Mouse (Mus musculus) bone marrow macrophage, adult 2 months (primary cell): Measurements from ENCODE around the gene Nek8. TPM values are rescaled to one million over a fixed set of nuclear protein-coding genes. Genes with fewer than 3 reads are reported as not detected.
A peak's percentile ranks its signal among the peaks of the same experiment; 100 is the strongest.
"Not testable (repeated sequence)": the region's sequence is repeated elsewhere in the genome, so short reads cannot be mapped to it uniquely, and the experiment has no call there.

ENCODE experiments used
- H3K27ac ChIP-seq: 2 replicates; pipeline ENCODE4 v1.5.1; 2012; ENCODE audit warnings: low read depth, low read length; ENCODE audit not compliant: insufficient read depth
- H3K4me1 ChIP-seq: 2 replicates; pipeline ENCODE4 v1.6.1; 2012; ENCODE audit warnings: low read length; ENCODE audit not compliant: control insufficient read depth, insufficient read depth
- H3K4me3 ChIP-seq: 2 replicates; pipeline ENCODE4 v1.5.1; 2012; ENCODE audit warnings: mild to moderate bottlenecking, low read length, moderate library complexity; ENCODE audit not compliant: insufficient read depth
- CTCF ChIP-seq: IDR thresholded peaks from 2 replicates; pipeline ENCODE4 v1.5.1; 2012; ENCODE audit warnings: low read depth, mild to moderate bottlenecking, low read length, moderate library complexity
- POLR2A ChIP-seq: IDR thresholded peaks from 2 replicates; pipeline ENCODE4 v1.6.1; 2012; ENCODE audit warnings: mild to moderate bottlenecking, low read depth, low read length, borderline replicate concordance
- polyA plus RNA-seq: library from polyadenylated mRNA; stranded (reverse); fragments of >200 nt; gene quantifications from 2 replicates; pipeline ENCODE4 v1.2.4, GENCODE M21; 2012; ENCODE audit not compliant: missing spikeins, insufficient read depth, insufficient read length

The Nek8 gene
- polyA plus RNA-seq, 1 experiment, result 5.2 TPM

DNA sequence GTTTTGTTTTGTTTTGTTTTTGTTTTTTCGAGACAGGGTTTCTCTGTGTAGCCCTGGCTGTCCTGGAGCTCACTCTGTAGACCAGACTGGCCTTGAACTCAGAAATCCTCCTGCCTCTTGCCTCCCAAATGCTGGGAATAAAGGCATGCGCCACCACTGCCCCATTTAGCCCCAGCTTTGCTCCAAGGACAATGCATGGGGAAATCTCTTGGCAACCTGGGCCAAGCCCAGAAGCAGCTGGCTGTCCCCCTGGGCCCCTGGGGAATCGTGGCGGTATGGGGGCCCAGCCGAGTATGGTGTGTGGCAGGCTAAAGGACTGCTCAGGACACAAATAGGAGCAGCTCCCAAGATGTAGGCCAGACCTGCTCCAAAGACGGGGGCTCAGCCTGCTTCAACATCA, 27.8 kb upstream of the Nek8 start:
- TF ChIP-seq POLR2A (no peak), CTCF (no peak)
- Histone ChIP-seq H3K27ac (no peak overlapping the region), H3K4me1 (no peaks in the 10 kb centered on the region), H3K4me3 (no peak overlapping the region)

DNA sequence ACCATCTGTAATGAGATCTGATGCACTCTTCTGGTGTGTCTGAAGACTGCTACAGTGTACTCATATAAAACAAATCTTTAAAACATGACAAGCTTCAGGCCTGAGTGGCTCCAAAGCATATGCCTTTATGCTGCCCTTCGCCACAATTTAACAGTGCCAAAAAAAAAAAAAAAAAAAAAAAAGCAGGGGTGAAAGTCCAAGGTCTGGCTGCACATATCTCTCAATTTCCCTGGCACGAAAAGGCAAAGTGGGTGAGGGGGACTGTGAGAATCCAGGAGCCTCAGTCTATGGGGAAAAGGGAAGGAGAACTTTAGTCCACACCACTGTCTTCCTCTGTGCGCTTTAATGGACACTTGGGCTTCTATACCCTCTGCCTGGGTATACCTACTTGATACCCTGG, 25.9 kb upstream of the Nek8 start:
- Histone ChIP-seq H3K27ac (no peak overlapping the region), H3K4me3 (no peak overlapping the region), H3K4me1 (no peaks in the 10 kb centered on the region)
- TF ChIP-seq CTCF (no peak), POLR2A (no peak)

DNA sequence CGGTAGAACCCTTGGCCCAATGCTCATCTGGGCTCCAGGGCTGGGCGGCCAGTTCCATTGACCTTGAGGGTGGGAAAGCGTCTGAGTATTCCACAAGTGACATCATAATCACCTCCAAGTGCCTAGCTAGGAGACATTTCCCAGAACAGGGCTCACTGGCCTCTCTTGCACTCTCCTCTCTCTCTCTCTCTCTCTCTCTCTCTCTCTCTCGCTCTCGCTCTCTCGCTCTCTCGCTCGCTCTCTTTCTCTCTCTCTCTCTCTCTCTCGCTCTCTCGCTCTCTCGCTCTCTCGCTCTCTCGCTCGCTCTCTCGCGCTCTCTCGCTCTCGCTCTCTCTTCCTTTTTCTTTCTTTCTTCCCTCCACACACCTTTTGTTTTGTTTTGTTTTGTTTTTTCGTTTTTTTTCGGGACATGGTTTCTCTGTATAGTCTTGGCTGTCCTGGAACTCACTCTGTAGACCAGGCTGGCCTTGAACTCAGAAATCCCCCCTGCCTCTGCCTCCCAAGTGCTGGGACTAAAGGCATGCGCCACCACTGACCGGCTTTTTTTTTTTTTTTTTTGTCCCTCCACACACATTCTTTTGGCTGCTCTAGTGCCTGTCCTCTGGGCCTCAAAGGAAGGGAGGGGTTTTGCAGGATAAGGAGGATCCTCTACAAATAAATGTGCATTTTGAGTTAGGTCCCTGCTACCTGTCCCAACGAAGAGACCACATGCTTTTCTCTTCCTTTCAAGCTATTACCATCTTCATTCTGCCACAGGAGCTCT, 18.8 kb upstream of the Nek8 start:
- H3K4me3 ChIP-seq, result no peak overlapping the region
- H3K4me1 ChIP-seq, result peaks cover 10% of the 10 kb centered on the region
- TF ChIP-seq CTCF (no peak), POLR2A (no peak)
- no peak overlapping the region for H3K27ac ChIP-seq

DNA sequence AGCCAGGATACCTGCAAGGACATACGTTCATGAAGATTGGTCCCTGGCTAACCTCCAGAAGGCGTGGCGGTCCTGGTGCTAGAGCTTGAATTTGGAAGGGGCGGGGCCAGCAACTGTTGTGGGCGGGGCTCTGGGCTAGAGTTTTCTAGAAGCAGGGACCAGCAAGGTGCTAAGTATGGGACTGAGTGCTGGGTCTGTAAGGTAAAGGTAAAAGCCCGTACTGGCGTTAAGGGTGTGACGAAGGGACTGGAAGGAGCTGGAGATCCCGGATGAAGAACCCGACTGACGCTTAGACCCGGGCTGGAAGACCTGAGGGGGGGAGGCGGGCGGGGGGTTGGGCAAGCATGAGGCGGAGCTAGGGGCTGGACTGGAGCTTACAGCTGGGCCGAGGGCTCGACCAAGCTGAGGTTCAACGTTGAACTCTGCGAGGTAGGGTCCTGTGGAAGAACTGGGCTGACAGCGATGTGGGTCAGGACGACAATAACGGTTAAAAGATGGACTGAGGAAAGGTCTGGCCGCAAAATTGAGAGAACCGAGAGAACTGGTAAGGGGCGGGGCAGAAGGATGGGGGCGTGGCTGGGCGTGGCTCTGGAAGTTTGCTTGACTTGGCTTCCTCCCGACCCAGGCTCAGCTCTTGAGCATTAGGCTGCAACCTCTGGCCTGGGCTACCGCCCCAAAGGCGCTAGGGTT, 18.1 kb upstream of the Nek8 start:
- Histone ChIP-seq H3K27ac (no peak overlapping the region), H3K4me1 (peaks cover 12% of the 10 kb centered on the region), H3K4me3 (peak overlapping the region; percentile 51)
- TF ChIP-seq CTCF (no peak), POLR2A (no peak)

DNA sequence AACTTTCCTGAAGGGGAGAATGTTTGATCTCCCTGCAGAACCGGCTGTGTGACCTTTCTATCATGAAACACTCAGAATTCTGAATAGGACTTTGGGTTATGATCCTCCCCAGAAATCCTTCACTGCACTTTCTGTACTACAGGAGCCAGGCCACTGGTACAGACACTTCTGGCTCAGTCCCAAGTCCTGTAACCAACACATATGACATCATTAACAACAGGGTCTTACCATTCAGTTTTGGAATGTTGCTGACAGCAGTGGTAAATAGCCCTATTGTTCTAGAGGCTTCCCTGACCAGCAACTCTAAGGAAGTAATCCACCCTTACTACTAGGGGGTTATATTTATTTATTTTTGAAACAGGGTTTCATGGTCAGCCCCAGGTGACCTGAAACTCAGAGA, 16.6 kb upstream of the Nek8 start, which contains the start of gene Proca1:
Proca1 (plus strand) TSS at position 280 of the 400 bp plus-strand sequence.
- TF ChIP-seq CTCF (no peak), POLR2A (no peak)
- Histone ChIP-seq H3K4me3 (no peak within 1 kb of the TSS), H3K4me1 (peaks cover 14% of the 10 kb centered on the region), H3K27ac (no peak within 1 kb of the TSS)

DNA sequence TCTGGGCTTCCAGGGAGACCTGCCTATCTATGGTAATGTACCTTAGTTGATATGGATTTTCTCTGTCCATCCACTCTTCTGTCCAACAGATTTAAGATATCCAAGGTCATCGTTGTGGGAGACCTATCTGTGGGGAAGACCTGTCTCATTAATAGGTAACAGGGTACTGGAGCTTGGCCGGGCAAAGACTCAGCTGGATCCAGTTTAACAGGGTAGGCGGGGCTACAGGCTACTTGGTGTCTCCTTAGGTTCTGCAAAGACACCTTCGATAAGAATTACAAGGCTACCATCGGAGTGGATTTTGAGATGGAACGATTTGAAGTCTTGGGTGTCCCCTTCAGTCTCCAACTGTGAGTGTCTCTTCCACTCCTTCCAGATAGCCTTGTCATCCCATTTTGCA, 13.6 kb upstream of the Nek8 start:
- Histone ChIP-seq H3K4me3 (no peak overlapping the region), H3K27ac (no peak overlapping the region)

DNA sequence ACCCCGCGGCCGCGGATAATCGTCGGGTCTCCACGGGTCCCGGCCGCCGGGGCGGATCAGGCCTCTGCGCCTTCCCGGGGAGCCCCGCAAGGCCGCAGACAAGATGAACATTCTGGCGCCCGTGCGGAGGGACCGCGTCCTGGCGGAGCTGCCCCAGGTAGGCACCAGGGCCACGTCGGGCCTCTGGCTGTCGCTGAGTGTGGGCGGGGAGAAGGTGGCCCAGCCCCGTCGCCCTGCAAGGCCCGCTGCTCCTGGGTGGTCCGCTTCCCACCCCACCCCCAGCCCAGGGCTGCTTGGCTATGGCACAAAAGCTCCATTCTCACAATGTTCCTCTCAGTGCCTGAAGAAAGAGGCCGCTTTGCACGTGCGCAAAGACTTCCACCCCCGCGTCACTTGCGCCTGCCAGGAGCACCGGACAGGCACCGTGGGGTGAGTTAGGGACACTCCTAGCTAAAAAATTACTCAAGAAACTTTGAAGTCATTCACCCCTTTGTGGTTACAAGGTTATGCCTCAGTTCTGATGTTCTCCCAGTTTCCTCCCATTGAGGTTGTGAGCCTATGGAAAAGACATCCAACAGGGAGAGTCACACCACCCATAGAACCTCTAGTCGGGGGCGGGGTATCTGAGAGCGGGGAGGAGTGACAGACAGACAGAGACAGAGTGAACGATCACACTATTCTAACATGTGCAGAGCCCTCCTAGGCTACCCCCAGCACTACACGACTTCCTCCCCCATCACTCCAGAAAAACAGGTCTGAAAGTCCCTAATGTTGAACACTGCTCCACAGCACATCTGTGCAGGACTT, 13.0 kb upstream of the Nek8 start:
- TF ChIP-seq CTCF (no peak), POLR2A (no peak)
- peak overlapping the region; percentile 70 for H3K4me3 ChIP-seq
- H3K4me1 ChIP-seq, result peaks cover 7% of the 10 kb centered on the region
- no peak overlapping the region for H3K27ac ChIP-seq

More for the DNA sequence above, 13.6 kb upstream of the Nek8 start:
- TF ChIP-seq POLR2A (no peak), CTCF (no peak)
- peaks cover 7% of the 10 kb centered on the region for H3K4me1 ChIP-seq

DNA sequence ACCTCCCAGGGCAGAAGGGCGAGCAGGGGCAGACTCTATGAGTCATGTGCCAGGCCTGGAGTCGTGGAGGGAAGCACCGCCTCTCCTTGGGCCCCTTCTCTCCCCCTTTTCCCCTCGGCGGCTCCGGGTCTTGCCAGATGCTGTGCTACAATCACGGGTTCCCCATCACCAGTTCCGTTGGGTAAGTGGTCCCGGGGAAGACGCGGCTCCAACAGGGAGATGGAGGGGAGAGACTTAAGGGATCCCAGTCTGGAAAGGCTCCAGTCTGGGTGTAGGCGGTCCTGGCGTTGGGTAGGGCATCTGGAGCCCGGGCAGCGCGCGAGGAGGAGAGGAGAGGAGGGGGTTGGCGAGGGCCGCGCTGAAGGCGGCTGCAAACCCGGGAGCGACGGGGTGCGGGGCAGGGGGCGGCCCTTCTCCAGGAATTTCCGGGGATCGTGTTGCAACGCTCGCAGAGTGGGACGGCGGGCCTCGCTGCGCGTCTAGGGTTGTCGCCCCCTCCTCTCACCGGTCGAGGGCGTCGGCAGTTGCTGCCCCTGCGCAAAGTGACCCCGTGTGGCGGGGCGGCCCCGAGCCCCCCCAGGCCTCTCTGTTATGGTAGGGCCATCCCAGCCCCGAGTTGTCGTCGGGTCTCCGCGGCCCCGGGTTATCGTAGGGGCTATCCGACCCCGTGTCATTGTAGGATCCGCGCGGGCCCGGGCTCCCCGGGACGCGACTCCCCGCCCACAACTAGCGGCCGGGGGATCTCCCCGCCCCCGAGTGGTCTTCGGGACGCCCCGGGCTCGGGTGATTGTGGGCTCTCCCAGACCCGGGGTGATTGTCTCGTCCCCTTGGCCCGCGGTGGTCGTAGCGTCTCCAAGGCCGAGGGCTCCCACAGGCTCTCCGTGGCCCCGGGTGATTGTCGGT, 12.1 kb upstream of the Nek8 start, which contains the start of gene Rab34:
Rab34 (plus strand) TSS at position 100 of the 903 bp plus-strand sequence.
- peak within 1 kb of the TSS; percentile 47 for H3K27ac ChIP-seq
- H3K4me3 ChIP-seq, result peak within 1 kb of the TSS; percentile 70
- TF ChIP-seq CTCF (no peak), POLR2A (no peak)
- H3K4me1 ChIP-seq, result peaks cover 7% of the 10 kb centered on the region

DNA sequence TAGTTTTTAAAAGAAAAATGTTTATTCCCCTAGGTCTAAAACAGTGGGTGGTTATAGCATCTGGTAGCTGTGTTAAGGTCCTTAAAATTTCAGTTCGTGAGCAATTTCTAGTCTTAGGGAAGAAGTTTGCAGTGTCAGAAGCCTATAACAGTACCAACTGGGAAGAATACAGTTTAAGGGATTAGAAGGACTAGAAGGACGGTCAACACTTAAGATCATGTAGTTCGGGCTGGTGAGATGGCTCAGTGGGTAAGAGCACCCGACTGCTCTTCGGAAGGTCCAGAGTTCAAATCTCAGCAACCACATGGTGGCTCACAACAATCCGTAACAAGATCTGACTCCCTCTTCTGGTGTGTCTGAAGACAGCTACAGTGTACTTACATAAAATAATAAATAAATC, 8.2 kb upstream of the Nek8 start:
- H3K4me3 ChIP-seq, H3K27ac ChIP-seq: not testable (repeated sequence)
- H3K4me1 ChIP-seq, result peaks cover 19% of the 10 kb centered on the region
